Mouse (Mus musculus) stomach, postnatal 0 days (tissue): ENCODE data around the gene Fam193a.

Experiments used
- CTCF ChIP-seq: IDR thresholded peaks from 2 replicates; pipeline ENCODE4 v1.5.1; 2016; ENCODE audit warnings: antibody characterized with exemption, low read depth, mild to moderate bottlenecking, moderate library complexity
- EP300 ChIP-seq: optimal IDR thresholded peaks from 2 replicates; pipeline ENCODE3; 2016; ENCODE audit warnings: antibody characterized with exemption

DNA sequence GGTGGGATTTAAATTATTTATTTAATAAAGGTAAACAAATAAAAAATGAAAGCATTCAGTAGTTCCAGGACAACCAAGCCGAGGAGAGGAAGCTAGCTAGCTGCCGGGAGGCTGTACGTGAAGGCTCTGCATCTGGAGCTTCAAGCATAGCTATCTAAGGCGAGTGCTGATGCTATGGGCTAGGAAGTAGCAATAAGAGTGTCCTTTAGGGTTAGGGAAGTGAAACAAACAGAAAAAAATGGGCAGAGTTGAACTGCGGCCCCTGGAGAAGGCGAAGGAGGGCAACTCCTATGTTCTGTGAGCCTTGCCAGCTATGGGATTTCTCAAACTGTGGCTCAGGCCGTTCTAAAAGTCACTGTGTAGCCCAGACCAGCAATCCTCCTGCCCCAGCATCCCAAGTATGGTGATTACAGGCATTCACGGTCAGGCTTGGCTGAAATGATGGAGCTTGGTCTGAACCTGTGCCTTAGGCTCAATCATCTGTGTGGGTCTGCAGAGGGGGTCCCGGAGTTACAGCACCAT lies 149.7 kb downstream of the Fam193a start:
- TF ChIP-seq CTCF (no peak), EP300 (no peak)
